Mouse (Mus musculus): Measurements from ENCODE around the gene Krt7. TPM values are rescaled to one million over a fixed set of nuclear protein-coding genes. Genes with fewer than 3 reads are reported as not detected.

Krt7 gene
- polyA plus RNA-seq, 1 experiment from 2014 or later, result 16.2 TPM

GRCm38 (mm10) chr15:101455292-101455691 lies 44.4 kb downstream of the Krt7 start:
- Histone ChIP-seq H3K4me3 (no peak overlapping the region), H3K27ac (replicated peaks) (no peak overlapping the region), H3K36me3 (replicated peaks) (no peaks in the 10 kb centered on the region), H3K27me3 (replicated peaks; ENCODE audit: low read depth, poor library complexity, severe bottlenecking) (no peaks in the 10 kb centered on the region), H3K9me3 (peaks cover 4% of the 10 kb centered on the region; the same call in 1 of the 2 replicates), H3K4me1 (peaks cover 22% of the 10 kb centered on the region)
- 79% methylated on average over 2 of the region's 2 CpGs for WGBS
- no peak for DNase-seq (ENCODE audit: low spot score)

GRCm38 (mm10) chr15:101455891-101456290 lies 45.0 kb downstream of the Krt7 start:
- Histone ChIP-seq H3K4me1 (peaks cover 22% of the 10 kb centered on the region), H3K27ac (replicated peaks) (no peak overlapping the region), H3K9me3 (peaks cover 4% of the 10 kb centered on the region; the same call in 1 of the 2 replicates), H3K27me3 (replicated peaks; ENCODE audit: low read depth, poor library complexity, severe bottlenecking) (no peaks in the 10 kb centered on the region), H3K36me3 (replicated peaks) (no peaks in the 10 kb centered on the region), H3K4me3 (no peak overlapping the region)
- DNase-seq (ENCODE audit: low spot score), result no peak
- 90% methylated on average over 6 of the region's 6 CpGs for WGBS

GRCm38 (mm10) chr15:101458361-101458930 lies 47.6 kb downstream of the Krt7 start:
- peaks cover 4% of the 10 kb centered on the region; the same call in 1 of the 2 replicates for H3K9me3 ChIP-seq
- H3K4me1 ChIP-seq, result peaks cover 15% of the 10 kb centered on the region
- no peak overlapping the region for H3K4me3 ChIP-seq
- no peaks in the 10 kb centered on the region for H3K27me3 ChIP-seq (replicated peaks; ENCODE audit: low read depth, poor library complexity, severe bottlenecking)
- H3K27ac ChIP-seq (replicated peaks), result no peak overlapping the region
- no peak for DNase-seq (ENCODE audit: low spot score)
- WGBS, result 60% methylated on average over 16 of the region's 16 CpGs
- H3K36me3 ChIP-seq (replicated peaks), result no peaks in the 10 kb centered on the region

- no peak for DNase-seq (ENCODE audit: low spot score)
- H3K9me3 ChIP-seq, result peaks cover 4% of the 10 kb centered on the region; the same call in 1 of the 2 replicates
- WGBS, result 80% methylated on average over 14 of the region's 14 CpGs
- H3K4me1 ChIP-seq, result peaks cover 14% of the 10 kb centered on the region
- H3K4me3 ChIP-seq, result no peak overlapping the region
- H3K36me3 ChIP-seq (replicated peaks), result no peaks in the 10 kb centered on the region
- no peaks in the 10 kb centered on the region for H3K27me3 ChIP-seq (replicated peaks; ENCODE audit: low read depth, poor library complexity, severe bottlenecking)
- no peak overlapping the region for H3K27ac ChIP-seq (replicated peaks)
Observed at GRCm38 (mm10) chr15:101459283-101459682, 48.4 kb downstream of the Krt7 start.

GRCm38 (mm10) chr15:101463651-101464050 lies 52.8 kb downstream of the Krt7 start, which contains the start of gene Krt81:
TSS of gene Krt81 (minus strand) at chr15:101463751.
- no peak for DNase-seq (ENCODE audit: low spot score)
- H3K36me3 ChIP-seq (replicated peaks), result no peaks in the 10 kb centered on the region
- no peaks in the 10 kb centered on the region for H3K27me3 ChIP-seq (replicated peaks; ENCODE audit: low read depth, poor library complexity, severe bottlenecking)
- no peaks in the 10 kb centered on the region for H3K9me3 ChIP-seq
- no peak within 1 kb of the TSS for H3K27ac ChIP-seq (replicated peaks)
- H3K4me3 ChIP-seq, result no peak within 1 kb of the TSS
- whole genome bisulfite sequencing, result 86% methylated on average over 13 of the region's 13 CpGs
- peaks cover 9% of the 10 kb centered on the region for H3K4me1 ChIP-seq

- H3K9me3 ChIP-seq, result no peaks in the 10 kb centered on the region
- WGBS, result 85% methylated on average over 4 of the region's 4 CpGs
- no peak overlapping the region for H3K27ac ChIP-seq (replicated peaks)
- no peaks in the 10 kb centered on the region for H3K4me1 ChIP-seq
- DNase-seq (ENCODE audit: low spot score), result no peak
- no peak overlapping the region for H3K4me3 ChIP-seq
- no peaks in the 10 kb centered on the region for H3K27me3 ChIP-seq (replicated peaks; ENCODE audit: low read depth, poor library complexity, severe bottlenecking)
- no peaks in the 10 kb centered on the region for H3K36me3 ChIP-seq (replicated peaks)
Observed at GRCm38 (mm10) chr15:101469093-101469492, 58.2 kb downstream of the Krt7 start.

GRCm38 (mm10) chr15:101472952-101473528 lies 62.2 kb downstream of the Krt7 start, which contains the start of gene Krt86:
TSS of gene Krt86 (plus strand) at chr15:101473478.
- H3K4me3 ChIP-seq, result no peak within 1 kb of the TSS
- no peaks in the 10 kb centered on the region for H3K36me3 ChIP-seq (replicated peaks)
- no peak within 1 kb of the TSS for H3K27ac ChIP-seq (replicated peaks)
- no peaks in the 10 kb centered on the region for H3K4me1 ChIP-seq
- peak; percentile 77 for DNase-seq (ENCODE audit: low spot score)
- H3K27me3 ChIP-seq (replicated peaks; ENCODE audit: low read depth, poor library complexity, severe bottlenecking), result peaks cover 11% of the 10 kb centered on the region; the same call in 1 of the 2 replicates
- WGBS, result 40% methylated on average over 10 of the region's 10 CpGs
- H3K9me3 ChIP-seq, result no peaks in the 10 kb centered on the region

- Histone ChIP-seq H3K36me3 (replicated peaks) (no peaks in the 10 kb centered on the region), H3K4me1 (peaks cover 19% of the 10 kb centered on the region), H3K27ac (replicated peaks) (peak overlapping the region; percentile 57; the same call in 1 of the 2 replicates), H3K9me3 (no peaks in the 10 kb centered on the region), H3K4me3 (peak overlapping the region; percentile 51), H3K27me3 (replicated peaks; ENCODE audit: low read depth, poor library complexity, severe bottlenecking) (peaks cover 40% of the 10 kb centered on the region)
- WGBS, result 10% methylated on average over 31 of the region's 31 CpGs
- peak; percentile 79 for DNase-seq (ENCODE audit: low spot score)
Observed at GRCm38 (mm10) chr15:101479007-101479665, 68.3 kb downstream of the Krt7 start.

- Histone ChIP-seq H3K4me1 (peaks cover 22% of the 10 kb centered on the region), H3K27me3 (replicated peaks; ENCODE audit: low read depth, poor library complexity, severe bottlenecking) (peaks cover 38% of the 10 kb centered on the region), H3K36me3 (replicated peaks) (no peaks in the 10 kb centered on the region), H3K27ac (replicated peaks) (peak overlapping the region; percentile 57; the same call in 1 of the 2 replicates), H3K9me3 (no peaks in the 10 kb centered on the region), H3K4me3 (peak overlapping the region; percentile 51)
- WGBS, result 36% methylated on average over 11 of the region's 11 CpGs
- peak; percentile 21 for DNase-seq (ENCODE audit: low spot score)
Observed at GRCm38 (mm10) chr15:101479666-101480060, 68.8 kb downstream of the Krt7 start.

MicroRNAs within 50 kb of the gene (microRNA counts, 519-probe panel; counts per million panel counts)
- microRNA mmu-miR-1941-3p (188 counts per million, percentile 57 among the panel's probes with 10 or more counts), microRNA mmu-miR-1941-5p (188 counts per million, percentile 57 among the panel's probes with 10 or more counts)

Small RNAs within 50 kb of the gene (microRNA-seq; reads per million reads assigned to microRNA genes)
- not detected for gene Mir1941

Other genes starting within 250 kb of the Krt7 start
- 5.5 and 6.2 TPM in 2 replicates for gene Acvr1b, start 237.0 kb upstream of the Krt7 start, polyA plus RNA-seq (2016; fragmentation: Nextera tagmentation; extraction: Ambion mirVana)
- 5.3 and 6.7 TPM in 2 replicates for gene Grasp, start 186.9 kb upstream of the Krt7 start, polyA plus RNA-seq (2016; fragmentation: Nextera tagmentation; extraction: Ambion mirVana)
- 4.7 and 5.3 TPM in 2 replicates for gene Nr4a1, start 156.8 kb upstream of the Krt7 start, polyA plus RNA-seq (2016; fragmentation: Nextera tagmentation; extraction: Ambion mirVana)
- gene Atg101, start 126.8 kb upstream of the Krt7 start, polyA plus RNA-seq (2016; fragmentation: Nextera tagmentation; extraction: Ambion mirVana), result 86.5 and 91.5 TPM in 2 replicates
- 0.59 and 0.71 TPM in 2 replicates for gene 6030408B16Rik, start 117.8 kb upstream of the Krt7 start, polyA plus RNA-seq (2016; fragmentation: Nextera tagmentation; extraction: Ambion mirVana)
- 0.04 and 0.16 TPM in 2 replicates for gene Krt80, start 40.9 kb upstream of the Krt7 start, polyA plus RNA-seq (2016; fragmentation: Nextera tagmentation; extraction: Ambion mirVana)
- gene Krt87, start 27.8 kb downstream of the Krt7 start, polyA plus RNA-seq (2016; fragmentation: Nextera tagmentation; extraction: Ambion mirVana), result 0.12 TPM in 1 of 2 replicates, not detected in the other
- not detected in 2 replicates for gene Krt88, start 36.7 kb downstream of the Krt7 start, polyA plus RNA-seq (2016; fragmentation: Nextera tagmentation; extraction: Ambion mirVana)
- gene Krt81, start 52.7 kb downstream of the Krt7 start, polyA plus RNA-seq (2016; fragmentation: Nextera tagmentation; extraction: Ambion mirVana), result not detected in 2 replicates
- gene Krt86, start 62.4 kb downstream of the Krt7 start, polyA plus RNA-seq (2016; fragmentation: Nextera tagmentation; extraction: Ambion mirVana), result not detected in 2 replicates
- not detected in 2 replicates for gene Krt83, start 80.5 kb downstream of the Krt7 start, polyA plus RNA-seq (2016; fragmentation: Nextera tagmentation; extraction: Ambion mirVana)
- not detected in 2 replicates for gene Gm49425, start 106.2 kb downstream of the Krt7 start, polyA plus RNA-seq (2016; fragmentation: Nextera tagmentation; extraction: Ambion mirVana)
- not detected in 2 replicates for gene Krt84, start 121.8 kb downstream of the Krt7 start, polyA plus RNA-seq (2016; fragmentation: Nextera tagmentation; extraction: Ambion mirVana)
- not detected in 2 replicates for gene Krt82, start 139.6 kb downstream of the Krt7 start, polyA plus RNA-seq (2016; fragmentation: Nextera tagmentation; extraction: Ambion mirVana)
- 0.24 and 0.50 TPM in 2 replicates for gene Krt90, start 151.9 kb downstream of the Krt7 start, polyA plus RNA-seq (2016; fragmentation: Nextera tagmentation; extraction: Ambion mirVana)
- gene Krt75, start 162.9 kb downstream of the Krt7 start, polyA plus RNA-seq (2016; fragmentation: Nextera tagmentation; extraction: Ambion mirVana), result 0.09 TPM in 2 replicates
- gene Gm5414, start 217.1 kb downstream of the Krt7 start, polyA plus RNA-seq (2016; fragmentation: Nextera tagmentation; extraction: Ambion mirVana), result not detected in 2 replicates
- gene Gm5478, start 236.3 kb downstream of the Krt7 start, polyA plus RNA-seq (2016; fragmentation: Nextera tagmentation; extraction: Ambion mirVana), result not detected in 2 replicates